Mouse (Mus musculus) left cerebral cortex, adult 11 months (tissue): ENCODE data around the gene Mob1a.

Source experiments
- DNase-seq: peaks from one replicate; pipeline ENCODE4 v3.0.0; 2022; ENCODE audit warnings: low spot score

The Mob1a gene

DNA sequence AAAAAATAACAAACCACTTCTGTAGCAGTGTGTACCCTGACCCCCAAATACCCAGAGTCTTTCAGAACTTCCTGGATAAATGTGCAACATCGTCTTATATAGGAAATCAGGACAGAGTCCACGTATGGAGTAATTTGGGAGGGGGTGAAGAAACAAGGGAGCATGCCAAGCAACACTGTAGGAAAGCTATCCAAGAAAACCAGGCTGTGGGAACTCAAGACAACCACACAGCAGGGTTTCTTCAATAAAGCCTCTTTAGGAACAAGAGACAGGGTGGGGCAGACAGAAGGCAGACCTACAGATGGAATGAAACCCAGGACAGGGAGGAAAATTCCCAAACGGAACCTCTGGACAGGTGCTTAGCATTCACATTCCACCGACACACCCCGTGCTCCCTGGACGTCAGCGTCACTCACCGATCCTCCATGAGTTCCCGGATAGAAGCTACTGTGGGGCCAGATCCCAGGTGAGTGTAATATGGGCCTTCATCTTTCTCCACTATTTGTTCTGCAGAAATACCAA lies 59.8 kb downstream of the Mob1a start:
- no peak for DNase-seq

GRCm38 (mm10) chr6:83392166-83392780 lies 66.5 kb downstream of the Mob1a start:
- no peak for DNase-seq
